Mouse (Mus musculus) bone marrow, adult 2 months (tissue): ENCODE data around the gene Ntn5. TPM values are rescaled to one million over a fixed set of nuclear protein-coding genes. Genes with fewer than 3 reads are reported as not detected.
"Not testable (repeated sequence)": the region's sequence is repeated elsewhere in the genome, so short reads cannot be mapped to it uniquely, and the experiment has no call there.

Experiments
- H3K27ac ChIP-seq: fragments of 200-500 bp; 2 replicates; pipeline ENCODE4 v1.5.1; 2012; ENCODE audit warnings: low read depth, mild to moderate bottlenecking, control low read depth, inconsistent platforms, low read length; ENCODE audit not compliant: control insufficient read depth, poor library complexity, insufficient read depth
- H3K4me1 ChIP-seq: fragments of 200-500 bp; 2 replicates; pipeline ENCODE4 v1.6.1; 2011; ENCODE audit warnings: low read length; ENCODE audit not compliant: control insufficient read depth, insufficient read depth
- H3K4me3 ChIP-seq: fragments of 200-500 bp; replicated peaks from 2 replicates; pipeline ENCODE3; 2011; ENCODE audit warnings: mild to moderate bottlenecking, low read depth, low read length, control low read depth; ENCODE audit not compliant: control insufficient read depth
- CTCF ChIP-seq: fragments of 200-500 bp; IDR thresholded peaks from 2 replicates; pipeline ENCODE4 v1.5.1; 2011; ENCODE audit warnings: low read length, control low read depth; ENCODE audit not compliant: control insufficient read depth, insufficient read depth
- POLR2A ChIP-seq: fragments of 200-500 bp; IDR thresholded peaks from 2 replicates; pipeline ENCODE4 v1.6.1; 2011; ENCODE audit warnings: low read depth, mild to moderate bottlenecking, control low read depth, low read length, borderline replicate concordance; ENCODE audit not compliant: control insufficient read depth
- WGBS: fragments of 180-500 bp; shearing (Covaris S2); methylation state at CpG from one replicate; pipeline ENCODE4 v1.1.7; 2018; 5-methylcytosine and 5-hydroxymethylcytosine counted together
- polyA plus RNA-seq: library from polyadenylated mRNA; stranded (reverse); fragments of >200 nt; gene quantifications from 2 replicates; pipeline ENCODE4 v1.2.4, GENCODE M21; 2011; ENCODE audit warnings: low replicate concordance; ENCODE audit not compliant: missing spikeins, insufficient read depth, insufficient read length

The Ntn5 gene
- polyA plus RNA-seq, 1 experiment, result not detected

DNA sequence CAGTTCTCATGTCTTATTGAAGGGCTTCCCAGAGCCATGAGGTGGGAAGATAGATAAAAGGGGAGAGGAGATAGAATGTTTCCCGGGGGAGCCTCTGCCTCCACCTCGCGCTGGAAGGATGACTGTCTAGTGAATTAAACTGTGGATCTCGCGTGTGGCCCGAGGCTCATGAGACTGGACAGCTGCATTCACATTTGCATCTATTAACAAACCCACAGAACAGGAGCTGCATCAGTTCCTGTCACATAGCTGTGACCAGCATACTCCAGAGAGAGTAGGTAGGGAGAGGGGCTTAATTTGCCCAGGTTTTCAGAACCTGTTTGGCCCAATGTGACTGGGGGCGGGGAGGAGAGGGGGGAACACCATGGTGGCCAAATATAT is 38.2 kb upstream of the Ntn5 start:
- no peak overlapping the region for H3K27ac ChIP-seq
- TF ChIP-seq CTCF (no peak), POLR2A (no peak)
- peaks cover 2% of the 10 kb centered on the region; the same call in 1 of the 2 replicates for H3K4me1 ChIP-seq
- 82% methylated on average over 7 of the region's 7 CpGs for WGBS
- no peak overlapping the region for H3K4me3 ChIP-seq

DNA sequence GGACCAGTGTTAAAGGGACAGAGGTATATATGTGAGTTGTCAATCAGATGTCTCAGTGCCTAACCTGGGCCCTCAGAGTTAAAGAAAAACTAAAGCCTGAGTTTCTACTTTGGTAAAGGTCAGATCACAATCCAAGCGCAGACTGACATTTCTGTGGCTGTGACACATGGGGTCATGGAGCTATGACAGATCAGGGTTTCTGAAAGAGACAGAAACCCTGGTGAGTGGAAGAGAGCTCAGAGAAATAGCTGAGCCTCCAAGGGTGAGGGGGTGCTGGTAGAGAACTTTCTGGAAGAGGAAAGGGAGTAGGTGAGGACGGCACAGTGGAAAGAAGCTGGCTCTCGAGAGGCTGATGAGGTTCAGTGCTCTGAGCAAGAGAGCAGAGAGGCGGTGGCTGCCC is 37.2 kb upstream of the Ntn5 start:
- peaks cover under 1% of the 10 kb centered on the region; the same call in 1 of the 2 replicates for H3K4me1 ChIP-seq
- WGBS, result 75% methylated on average over 4 of the region's 4 CpGs

DNA sequence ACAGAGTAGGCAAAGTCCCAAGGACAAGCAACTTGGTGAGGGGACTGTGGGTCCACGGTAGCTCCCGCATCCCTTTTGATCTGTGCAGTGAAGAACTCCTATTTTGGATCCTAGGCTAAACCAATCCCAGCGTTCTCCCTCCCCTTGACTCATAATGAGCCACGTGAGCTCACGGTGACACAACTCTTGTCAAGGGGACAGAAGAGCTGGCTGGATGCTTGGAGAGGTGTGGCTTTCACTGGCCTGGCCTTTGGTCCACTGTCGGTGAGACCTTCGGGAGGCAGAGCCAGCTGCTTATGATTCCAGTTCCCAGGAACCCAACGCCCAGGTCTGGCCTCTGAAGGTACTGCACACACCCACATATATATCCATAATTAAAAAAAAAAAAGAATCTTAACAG is 34.5 kb upstream of the Ntn5 start:
- Histone ChIP-seq H3K4me1 (no peaks in the 10 kb centered on the region), H3K4me3 (no peak overlapping the region), H3K27ac (no peak overlapping the region)
- 80% methylated on average over 8 of the region's 8 CpGs for WGBS
- no peak for TF ChIP-seq POLR2A
- TF ChIP-seq CTCF, result no peak

More for the DNA sequence above, 37.2 kb upstream of the Ntn5 start:
- TF ChIP-seq POLR2A (no peak), CTCF (no peak)
- H3K4me3 ChIP-seq, result no peak overlapping the region
- H3K27ac ChIP-seq, result no peak overlapping the region

DNA sequence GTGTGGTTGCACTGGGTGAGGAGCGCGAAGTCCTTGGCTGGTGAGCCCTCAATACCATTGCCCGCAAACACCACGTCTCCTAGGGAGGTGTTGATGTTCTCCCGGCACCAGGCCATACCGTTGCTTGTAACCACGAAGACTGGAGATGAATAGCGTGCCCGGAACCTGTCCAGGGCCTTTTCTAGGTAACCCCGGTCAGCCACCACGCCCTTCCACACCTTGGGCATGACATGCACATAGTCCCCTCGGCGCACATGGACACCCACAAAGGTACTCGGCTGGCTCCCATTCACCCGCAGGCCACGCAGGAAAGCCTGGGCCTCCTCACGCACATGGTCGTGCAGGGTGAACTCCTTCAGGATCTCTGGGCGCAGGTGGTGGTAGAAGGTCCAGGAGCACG is 33.3 kb upstream of the Ntn5 start:
- WGBS, result 93% methylated on average over 20 of the region's 20 CpGs
- not testable (repeated sequence) for H3K27ac ChIP-seq, H3K4me3 ChIP-seq, H3K4me1 ChIP-seq

DNA sequence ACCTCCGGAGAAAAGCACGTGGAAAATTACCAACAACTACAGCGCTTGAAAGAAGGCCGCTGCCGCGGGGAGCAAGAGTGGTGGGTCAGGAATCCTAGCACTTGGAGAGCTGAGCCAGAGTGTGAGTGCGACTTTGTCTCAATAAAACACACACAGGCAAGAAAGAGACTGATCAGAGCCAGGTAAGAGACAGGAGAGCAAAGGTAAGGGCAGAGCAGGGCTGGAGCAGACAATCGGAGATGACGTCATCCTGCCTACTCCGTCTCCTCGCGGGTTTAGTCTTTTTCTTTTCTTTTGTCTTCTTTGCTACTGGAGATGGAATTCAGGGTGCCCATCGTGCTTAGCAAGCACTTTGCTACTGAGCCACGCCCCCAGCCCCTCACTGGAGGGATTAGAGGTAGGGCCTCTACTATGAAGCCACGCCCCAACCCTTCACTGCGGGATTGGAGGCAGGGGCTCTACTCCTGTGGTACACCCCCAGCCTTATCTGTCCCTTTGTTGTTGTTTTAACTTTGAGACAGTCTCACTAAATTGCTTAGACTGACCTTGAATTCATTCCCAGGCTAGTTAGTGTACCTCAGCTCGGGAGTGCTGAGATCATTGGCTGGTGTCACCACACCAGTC is 29.3 kb upstream of the Ntn5 start:
- Histone ChIP-seq H3K4me3 (no peak overlapping the region), H3K27ac (no peak overlapping the region), H3K4me1 (no peaks in the 10 kb centered on the region)
- TF ChIP-seq CTCF, result no peak
- WGBS, result 58% methylated on average over 17 of the region's 17 CpGs

DNA sequence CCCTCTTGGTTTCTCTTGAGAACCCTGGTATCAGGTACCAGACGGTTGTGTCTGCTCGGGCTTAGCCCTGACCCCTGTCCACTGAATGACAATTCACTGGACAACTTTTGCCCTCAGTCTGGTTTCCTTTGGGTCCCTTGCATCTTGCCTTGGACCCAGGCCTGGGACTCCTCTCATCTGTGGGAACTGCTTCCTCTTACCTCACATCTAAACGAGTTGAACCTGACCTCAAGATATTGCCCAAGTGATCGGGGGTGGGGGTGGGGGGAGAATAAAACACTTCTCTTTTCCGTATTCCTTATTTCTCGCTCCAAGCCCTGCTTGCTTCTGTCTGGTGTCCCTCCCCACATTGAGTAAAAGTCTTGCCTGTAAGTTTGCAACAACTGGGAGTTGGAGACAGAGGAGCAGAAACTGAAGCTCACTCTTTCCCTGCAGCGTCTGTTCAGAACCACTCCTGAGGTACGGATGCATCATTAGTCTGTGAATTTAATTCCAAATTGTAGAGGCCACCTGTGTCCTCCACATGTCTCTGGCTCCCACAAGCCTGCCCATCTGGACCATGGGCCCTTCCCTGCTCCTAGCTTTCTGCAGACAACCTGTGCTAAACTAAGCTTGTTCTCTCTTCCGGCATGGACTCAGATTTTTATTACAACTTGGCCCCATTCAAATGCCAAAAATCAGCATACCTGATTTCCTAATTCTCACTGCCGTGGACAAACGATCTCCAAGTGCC is 22.9 kb upstream of the Ntn5 start:
- 28% methylated on average over 11 of the region's 11 CpGs for WGBS
- H3K4me3 ChIP-seq, result peak overlapping the region; percentile 46
- TF ChIP-seq CTCF (no peak), POLR2A (no peak)
- no peaks in the 10 kb centered on the region for H3K4me1 ChIP-seq
- peak overlapping the region; percentile 61 for H3K27ac ChIP-seq

DNA sequence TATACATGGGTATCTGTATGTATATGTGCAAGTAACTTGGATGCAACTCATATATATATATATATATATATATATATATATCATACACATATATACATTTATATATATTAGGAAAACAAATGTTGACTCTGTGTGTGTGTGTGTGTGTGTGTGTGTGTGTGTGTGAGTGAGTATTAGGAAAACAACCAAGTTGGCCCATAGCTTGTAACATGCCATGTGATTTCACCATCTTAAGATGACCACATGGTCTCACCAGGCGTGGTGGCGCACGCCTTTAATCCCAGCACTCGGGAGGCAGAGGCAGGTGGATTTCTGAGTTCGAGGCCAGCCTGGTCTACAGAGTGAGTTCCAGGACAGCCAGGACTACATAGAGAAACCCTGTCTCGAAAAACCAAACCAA is 22.1 kb upstream of the Ntn5 start:
- WGBS, result 56% methylated on average over 6 of the region's 6 CpGs
- not testable (repeated sequence) for H3K4me1 ChIP-seq

DNA sequence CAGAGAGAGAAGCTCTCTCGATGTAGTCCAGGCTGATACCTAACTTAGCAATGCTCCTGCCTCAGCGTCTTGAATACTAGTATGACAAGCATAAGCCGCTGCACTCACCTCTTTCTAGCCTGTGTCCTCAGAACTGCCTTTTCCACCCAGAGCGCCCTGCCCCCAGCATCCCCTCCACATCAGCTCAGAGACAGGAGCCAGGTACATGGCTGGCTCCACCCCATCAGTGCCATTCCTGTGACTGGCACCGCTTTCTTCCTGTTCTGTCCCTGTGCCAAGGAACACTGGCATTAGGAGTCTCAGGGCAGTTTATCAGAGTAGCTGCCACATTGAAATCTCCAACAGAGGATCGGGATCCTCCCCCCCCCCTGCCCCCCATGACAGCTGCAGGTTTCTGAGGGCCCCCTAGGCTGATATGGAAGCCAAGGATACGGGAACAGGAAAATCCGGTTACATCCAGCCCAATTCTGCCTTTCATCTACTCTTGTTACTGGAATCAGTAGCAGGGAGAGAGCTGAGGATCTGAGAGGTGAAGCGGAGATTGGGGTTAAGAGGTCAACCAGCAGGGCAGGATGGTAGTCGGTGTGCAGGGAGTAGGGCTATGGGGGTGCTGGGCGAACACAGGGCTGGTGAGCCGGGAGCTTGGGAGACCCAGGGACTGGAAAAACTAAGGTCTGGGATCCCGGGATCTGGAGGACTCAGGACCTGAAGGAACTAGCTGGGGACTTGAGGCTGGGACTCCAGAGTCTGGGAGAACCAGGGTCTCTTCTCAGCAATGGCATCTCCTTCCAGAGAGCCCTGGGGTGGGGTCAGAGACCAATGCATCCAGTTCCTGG is 18.3 kb upstream of the Ntn5 start:
- Histone ChIP-seq H3K4me1 (no peaks in the 10 kb centered on the region), H3K4me3 (no peak overlapping the region), H3K27ac (no peak overlapping the region)
- no peak for TF ChIP-seq POLR2A
- no peak for TF ChIP-seq CTCF
- WGBS, result 71% methylated on average over 13 of the region's 13 CpGs

More for the DNA sequence above, 22.1 kb upstream of the Ntn5 start:
- H3K27ac ChIP-seq, H3K4me3 ChIP-seq: not testable (repeated sequence)
